Mouse (Mus musculus): ENCODE data around the gene Olfr938.

Olfr938 gene

GRCm38 (mm10) chr9:39078787-39079186 lies at the start of gene Olfr938:
Gene Olfr938, minus strand, starts transcription at chr9:39078887.
- DNase-seq: no peak

DNA sequence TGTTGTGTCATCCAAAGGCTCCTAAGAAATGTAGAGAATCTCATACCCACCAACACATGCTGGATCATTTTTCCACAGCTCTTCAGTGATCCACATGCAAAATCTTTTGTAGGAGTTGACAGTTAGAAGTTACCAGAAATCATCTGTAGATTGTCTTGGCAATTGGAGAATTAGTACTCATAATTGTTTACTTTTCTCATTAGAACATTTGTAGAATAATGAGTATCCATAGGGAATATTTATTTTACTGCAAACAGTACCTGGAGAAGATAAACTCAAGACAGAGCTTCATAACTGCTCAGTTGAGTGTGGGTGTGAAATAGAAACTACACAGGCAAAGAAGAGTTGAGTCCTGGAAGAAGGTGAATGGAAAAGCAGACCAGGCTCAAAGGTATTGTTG lies 49.1 kb upstream of the Olfr938 start, which contains the start of gene Olfr27:
Gene Olfr27 (plus strand): TSS at position 301 of the 400 bp plus-strand sequence.
- DNase-seq: no peak

- no peak for DNase-seq
These were observed 48.6 kb upstream of the Olfr938 start for GRCm38 (mm10) chr9:39127326-39127725.

GRCm38 (mm10) chr9:39064851-39065250 lies 13.8 kb downstream of the Olfr938 start, which contains the start of gene Olfr937:
Gene Olfr937, minus strand, starts transcription at chr9:39064951.
- no peak for DNase-seq
